Mouse (Mus musculus): Measurements from ENCODE around the gene Spc25. TPM values are rescaled to one million over a fixed set of nuclear protein-coding genes. Genes with fewer than 3 reads are reported as not detected.

Gene Spc25
- total RNA-seq, 2 experiments from 2014 or later, result 2.0 to 3.1 TPM

DNA sequence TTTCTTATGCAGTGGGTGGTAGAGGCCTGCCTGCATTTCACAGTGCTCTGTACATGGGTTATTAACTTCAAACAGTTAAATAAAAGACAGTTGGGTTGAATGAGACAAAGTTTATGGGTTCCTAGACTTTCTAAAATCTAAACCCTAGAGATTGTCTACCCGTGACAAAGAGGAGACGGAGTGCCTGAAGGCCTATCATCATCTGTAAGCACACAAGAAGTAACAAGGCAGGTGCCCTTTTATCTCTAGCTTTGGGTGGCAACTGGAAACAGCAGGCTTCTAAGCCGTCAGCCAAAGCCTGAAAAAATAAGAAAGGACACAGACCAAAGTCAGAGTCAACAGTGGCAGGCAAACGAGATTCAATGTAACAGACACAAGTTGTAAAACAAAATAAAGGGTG is 16.8 kb downstream of the Spc25 start:
- intact Hi-C loops (cut with DNase I), result no loop called here

DNA sequence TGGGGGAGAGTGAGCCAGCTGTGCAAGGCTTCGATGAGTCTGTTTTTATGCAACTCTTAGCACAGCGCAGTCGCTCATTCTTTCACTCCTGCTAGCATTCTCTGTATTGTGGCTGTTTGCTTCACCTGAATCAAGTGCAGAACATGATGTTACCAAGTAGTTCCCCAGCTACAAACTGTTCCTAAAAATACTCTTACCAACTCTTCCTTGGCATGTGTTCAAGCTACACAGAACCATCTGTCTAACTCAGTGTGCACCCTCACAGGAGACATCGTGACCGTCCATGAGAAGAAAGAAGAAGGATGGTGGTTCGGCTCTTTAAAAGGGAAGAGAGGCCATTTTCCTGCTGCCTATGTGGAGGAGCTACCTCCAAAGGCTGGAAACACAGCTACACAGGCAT is 17.3 kb downstream of the Spc25 start:
- intact Hi-C loops (cut with DNase I), result no loop called here
- peak; percentile 51 to 87 for DNase-seq (ENCODE audit: low spot score in 2 of 2)

More for the DNA sequence above, 16.8 kb downstream of the Spc25 start:
- DNase-seq (ENCODE audit: low spot score in 2 of 2), result no peak

DNA sequence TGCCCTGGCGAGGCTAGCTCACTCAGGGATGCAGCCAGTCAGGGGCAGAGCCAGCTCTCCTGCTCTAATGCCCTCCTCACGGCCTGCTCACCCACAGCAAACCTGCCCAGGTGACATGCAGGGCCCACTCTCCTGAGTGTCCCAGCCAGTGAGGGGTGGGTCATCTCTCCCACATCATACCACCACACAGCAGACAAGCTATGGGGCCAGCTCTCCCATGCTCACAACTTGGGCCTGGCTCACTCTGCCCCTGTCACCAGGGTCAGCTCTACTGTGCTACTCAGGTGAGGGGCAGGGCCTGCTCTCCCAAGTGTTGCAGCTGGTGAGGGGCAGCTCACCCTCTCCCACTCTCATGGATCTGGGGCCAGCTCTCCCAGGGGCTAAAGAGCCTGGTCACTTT is 18.0 kb downstream of the Spc25 start:
- no peak for DNase-seq (ENCODE audit: low spot score in 2 of 2)
- intact Hi-C loops (cut with DNase I), result no loop called here

DNA sequence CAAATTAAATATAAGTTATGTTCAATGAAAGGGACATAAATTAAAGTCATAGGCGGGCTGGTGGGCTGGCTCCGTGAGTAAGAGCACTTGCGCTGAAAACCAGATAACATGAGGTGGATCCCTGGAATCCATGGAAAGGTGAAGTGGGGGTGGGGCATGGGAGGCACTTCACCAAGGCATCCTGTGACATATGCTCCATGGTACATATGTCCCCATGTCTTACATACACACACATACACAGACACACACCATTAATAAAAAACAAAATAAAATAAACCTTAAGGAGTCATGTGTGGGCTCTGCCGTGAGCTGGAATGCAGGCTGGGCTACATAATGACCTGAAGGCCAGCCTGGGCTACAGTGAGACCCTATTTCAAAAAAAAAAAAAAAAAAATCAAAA is 26.3 kb downstream of the Spc25 start:
- no peak for DNase-seq (ENCODE audit: low spot score in 2 of 2)
- intact Hi-C loops (cut with DNase I), result no loop called here

DNA sequence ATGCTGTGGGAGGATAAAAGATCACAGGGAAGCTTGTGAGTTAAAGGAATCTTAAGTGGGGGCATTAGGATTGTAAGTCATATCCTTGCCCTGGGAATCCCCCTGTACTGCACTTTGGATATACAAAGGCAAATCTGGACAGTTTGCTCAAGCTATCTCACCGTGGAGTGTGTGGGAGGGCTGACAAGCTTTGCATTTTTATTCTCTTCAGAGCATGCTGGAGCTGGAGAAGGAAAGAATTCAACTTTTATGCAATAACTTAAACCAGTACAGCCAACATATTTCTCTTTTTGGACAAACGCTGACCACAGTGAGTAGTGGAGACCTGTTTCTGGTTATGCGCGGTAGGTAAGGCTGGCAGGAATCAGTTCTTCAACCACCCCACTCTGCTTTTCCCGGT is 30.7 kb downstream of the Spc25 start:
- DNase-seq (ENCODE audit: low spot score in 2 of 2), result peak; percentile 30 to 38
- intact Hi-C loops (cut with DNase I), result no loop called here

DNA sequence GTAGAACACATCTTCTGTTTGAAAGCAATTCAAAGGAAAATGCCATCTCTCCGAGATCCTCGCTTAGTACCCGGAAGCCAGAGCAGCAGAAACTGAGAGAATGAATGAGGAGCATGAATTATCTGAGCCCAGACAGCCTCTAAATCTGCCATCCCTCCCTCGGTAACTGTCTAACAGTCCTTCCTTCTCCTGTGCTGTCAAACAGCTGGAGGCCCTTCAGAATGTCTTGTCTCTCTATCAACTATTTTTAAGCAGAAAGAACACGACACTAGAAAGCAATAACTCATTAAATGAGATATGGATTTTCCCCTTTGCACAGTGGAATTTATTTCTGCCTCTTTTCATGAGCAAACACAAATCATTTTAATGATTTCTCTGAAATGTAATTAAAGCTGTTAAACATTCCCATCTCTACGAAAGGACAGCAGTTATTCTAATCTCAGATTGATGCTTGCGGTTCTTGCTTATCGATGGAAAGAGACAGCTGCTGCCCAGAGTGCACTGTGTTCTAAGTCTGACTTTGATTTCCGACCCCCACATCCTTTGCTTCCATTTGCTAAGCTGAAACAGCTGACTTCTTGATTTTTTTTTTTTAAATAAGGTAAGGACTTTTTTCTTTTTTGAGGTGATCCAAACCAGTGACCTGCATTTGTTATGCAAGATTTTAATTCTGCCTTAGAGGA is 35.5 kb downstream of the Spc25 start:
- no peak for DNase-seq (ENCODE audit: low spot score in 2 of 2)
- intact Hi-C loops (cut with DNase I), result no loop called here

DNA sequence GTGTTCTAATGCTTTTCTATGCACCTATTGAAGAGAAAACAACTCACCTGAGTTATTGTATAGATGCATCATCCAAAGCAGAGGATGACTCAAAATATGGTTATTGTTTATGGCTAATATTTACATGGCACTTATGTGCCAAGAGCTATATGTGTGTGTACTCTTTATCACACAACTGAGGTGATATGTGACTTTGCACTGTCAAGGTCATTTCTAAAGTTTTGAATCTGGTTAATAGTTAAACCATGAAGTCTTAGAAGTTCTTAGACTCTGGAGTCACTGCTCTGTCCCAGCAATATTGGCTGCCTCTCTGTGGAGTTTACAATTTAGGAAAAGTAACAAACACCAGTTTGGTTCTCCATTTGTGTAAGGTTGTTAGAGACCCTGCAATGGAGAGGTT is 47.1 kb downstream of the Spc25 start:
- intact Hi-C loops (cut with DNase I), result no loop called here
- no peak for DNase-seq (ENCODE audit: low spot score in 2 of 2)

DNA sequence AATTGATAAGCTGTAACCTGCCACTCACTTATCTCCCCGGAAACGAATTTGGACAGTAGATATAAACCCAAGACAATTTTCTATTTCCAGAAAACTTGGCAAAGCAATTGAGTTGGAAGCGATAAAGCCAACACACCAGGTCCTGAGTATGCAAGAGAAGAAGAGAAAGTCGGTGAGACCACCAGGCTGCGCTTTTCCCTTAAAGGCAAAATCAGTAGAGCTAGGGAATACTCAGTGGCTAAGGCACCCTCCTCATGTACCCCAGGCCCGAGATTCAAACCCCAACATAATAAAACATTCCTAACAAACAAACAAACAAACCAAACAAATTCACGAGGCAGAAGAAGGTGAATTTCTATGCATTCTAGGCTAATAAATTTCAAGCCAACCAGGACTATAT is 49.7 kb downstream of the Spc25 start:
- no peak for DNase-seq (ENCODE audit: low spot score in 2 of 2)
- intact Hi-C loops (cut with DNase I), result no loop called here

DNA sequence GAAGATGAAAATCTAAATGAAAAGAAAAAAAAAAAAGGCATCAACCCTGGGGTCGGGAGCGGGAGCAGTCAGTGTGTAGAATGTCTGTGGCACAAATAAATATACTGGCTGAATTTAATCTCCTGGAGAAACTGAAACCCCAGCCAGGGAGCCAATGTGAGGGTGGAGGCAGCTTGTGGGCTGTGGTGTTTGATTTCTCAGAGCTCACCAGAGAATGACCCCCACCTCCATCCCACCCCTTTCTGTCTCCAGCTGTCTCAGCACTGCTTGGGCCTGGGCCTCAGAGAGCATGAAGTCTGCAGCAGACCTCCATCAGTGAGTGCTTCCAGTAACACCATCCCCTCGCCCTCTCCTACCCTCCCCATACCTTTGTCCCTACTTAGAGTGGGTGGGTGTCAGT is 50.1 kb downstream of the Spc25 start:
- intact Hi-C loops (cut with DNase I), result no loop called here
- no peak for DNase-seq (ENCODE audit: low spot score in 2 of 2)

DNA sequence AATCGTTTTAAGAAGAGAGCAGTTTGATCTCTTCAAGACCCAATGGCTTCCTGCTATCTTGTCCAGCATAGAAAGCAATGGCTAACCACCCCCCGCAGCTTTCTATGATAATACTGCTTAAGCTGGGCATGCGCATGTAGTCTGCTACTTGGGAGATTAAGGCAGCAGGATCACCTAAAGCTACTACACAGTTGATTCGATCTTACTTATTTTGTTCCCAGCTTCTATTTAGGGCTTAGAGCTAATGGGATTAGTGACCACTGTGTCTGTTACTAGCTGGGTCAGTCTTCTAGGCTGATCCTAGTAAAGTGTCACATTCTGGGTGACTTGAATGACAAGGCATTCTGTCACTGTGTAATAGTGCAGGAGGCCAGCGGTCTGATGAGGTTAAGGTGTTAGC is 55.2 kb downstream of the Spc25 start:
- DNase-seq (ENCODE audit: low spot score in 2 of 2), result no peak
- intact Hi-C loops (cut with DNase I), result no loop called here

DNA sequence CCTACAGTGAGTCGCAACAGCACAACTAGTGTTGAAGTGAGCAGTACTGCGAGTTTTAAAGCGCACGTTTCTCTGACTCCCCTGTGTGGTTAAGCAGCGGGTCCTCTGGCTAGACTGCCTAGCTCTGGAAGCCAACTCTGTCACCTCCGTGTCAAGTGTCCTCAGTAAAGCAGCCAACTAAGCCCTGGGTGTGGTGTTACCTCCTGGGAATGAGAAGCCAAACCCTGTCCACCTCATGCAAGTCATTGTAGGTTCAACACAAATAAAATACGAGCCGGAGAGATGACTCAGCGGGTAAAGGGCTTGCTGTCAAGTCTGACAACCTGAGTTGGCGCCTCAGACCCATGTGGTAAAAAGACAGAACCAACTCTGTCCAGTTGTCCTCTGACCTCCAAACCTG is 56.8 kb downstream of the Spc25 start:
- intact Hi-C loops (cut with DNase I), result no loop called here
- DNase-seq (ENCODE audit: low spot score in 2 of 2), result no peak

DNA sequence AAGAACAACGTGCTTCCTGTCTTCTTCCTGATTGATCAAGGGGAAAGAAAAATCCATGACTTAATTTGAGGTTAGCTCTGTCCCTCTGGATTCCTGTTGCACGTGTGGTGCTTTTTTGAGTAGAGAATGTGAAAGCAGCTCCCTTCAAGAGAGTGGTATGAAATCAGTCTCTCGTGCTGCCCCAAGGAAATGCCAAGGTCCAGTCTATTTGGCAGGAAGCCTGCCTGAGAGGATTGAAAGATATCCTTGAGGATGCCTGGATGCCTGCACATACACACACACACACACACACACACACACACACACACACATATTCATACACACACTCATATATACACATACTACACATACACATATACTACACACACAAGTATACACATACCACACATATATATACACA is 57.3 kb downstream of the Spc25 start:
- no peak for DNase-seq (ENCODE audit: low spot score in 2 of 2)
- intact Hi-C loops (cut with DNase I), result no loop called here

Other genes with a start within 250 kb of the Spc25 start
- 1 to 10 TPM; 4.7 to 7.6 TPM for gene Nostrin, start 70.4 kb downstream of the Spc25 start, total RNA-seq (2021)
- not detected for gene G6pc2, start 4.9 kb upstream of the Spc25 start, total RNA-seq (2021)
- gene Abcb11, start 136.4 kb upstream of the Spc25 start, total RNA-seq (2021), result not detected
- gene Dhrs9, start 174.3 kb upstream of the Spc25 start, total RNA-seq (2021), result not detected